In genomic region chr10:29897780-29898363, GRCm38 (mm10) we compare ENCODE assay signal across 10 mouse cellular contexts.
A peak's percentile ranks its signal among the peaks of the same experiment; 100 is the strongest.
DNase-seq lines count a peak whose midpoint lies in the region; ATAC-seq and TF ChIP-seq lines count a peak whose summit lies in the region.
"Had no signal": no experiment of that assay in that cellular context is flagged by ENCODE, and none has a peak within 500 bp of the region (broad histone marks: within the 10 kb centered on the region; RNA-seq: fewer than 3 reads in every experiment).

No protein-coding gene starts in this region.

- no peak overlapping the region for H3K9ac ChIP-seq in neural tube, embryonic 15.5 days (replicated peaks)
- no peak overlapping the region for H3K9ac ChIP-seq in forebrain, postnatal 0 days
- no peak overlapping the region for H3K9ac ChIP-seq in liver, embryonic 12.5 days
- H3K9ac ChIP-seq: liver, postnatal 0 days had no signal

- no peaks in the 10 kb centered on the region for H3K9me3 ChIP-seq in neural tube, embryonic 15.5 days (replicated peaks)
- H3K9me3 ChIP-seq in forebrain, postnatal 0 days (ENCODE audit: low read length): no peaks in the 10 kb centered on the region
- no peaks in the 10 kb centered on the region for H3K9me3 ChIP-seq in liver, embryonic 12.5 days (replicated peaks)

- H3K36me3 ChIP-seq in neural tube, embryonic 15.5 days: no peaks in the 10 kb centered on the region
- no peaks in the 10 kb centered on the region for H3K36me3 ChIP-seq in forebrain, postnatal 0 days (ENCODE audit: insufficient read depth)
- no peaks in the 10 kb centered on the region for H3K36me3 ChIP-seq in liver, embryonic 12.5 days

- H3K27me3 ChIP-seq in neural tube, embryonic 15.5 days (replicated peaks): no peaks in the 10 kb centered on the region
- no peaks in the 10 kb centered on the region for H3K27me3 ChIP-seq in forebrain, postnatal 0 days (ENCODE audit: insufficient read depth, low read length)
- no peaks in the 10 kb centered on the region for H3K27me3 ChIP-seq in liver, embryonic 12.5 days (replicated peaks)

- H3K4me2 ChIP-seq in neural tube, embryonic 15.5 days: no peak overlapping the region
- H3K4me2 ChIP-seq in forebrain, postnatal 0 days (ENCODE audit: low read depth): no peak overlapping the region
- no peak overlapping the region for H3K4me2 ChIP-seq in liver, embryonic 12.5 days

- ATAC-seq in neural tube, embryonic 15.5 days (ENCODE audit: low FRiP score): no peak
- peak; percentile 83 for ATAC-seq in forebrain, postnatal 0 days
- no peak for ATAC-seq in liver, embryonic 12.5 days
- ATAC-seq: liver, postnatal 0 days had no signal

- no peak for TF ChIP-seq CTCF in forebrain, postnatal 0 days (IDR thresholded peaks at IDR 0.05; ENCODE audit: low read depth)

- no peak overlapping the region for H3K27ac ChIP-seq in neural tube, embryonic 15.5 days (replicated peaks)
- H3K27ac ChIP-seq in forebrain, postnatal 0 days (ENCODE audit: low read depth, low read length): no peak overlapping the region
- H3K27ac ChIP-seq in liver, embryonic 12.5 days: no peak overlapping the region

- no peaks in the 10 kb centered on the region for H3K4me1 ChIP-seq in neural tube, embryonic 15.5 days
- no peaks in the 10 kb centered on the region for H3K4me1 ChIP-seq in forebrain, postnatal 0 days (ENCODE audit: insufficient read depth)
- no peaks in the 10 kb centered on the region for H3K4me1 ChIP-seq in liver, embryonic 12.5 days

- 62% methylated on average over 1 of the region's 1 CpGs for WGBS in neural tube, embryonic 15.5 days
- WGBS in forebrain, postnatal 0 days: 25% methylated on average over 1 of the region's 1 CpGs
- 37% methylated on average over 1 of the region's 1 CpGs for WGBS in liver, embryonic 12.5 days (ENCODE audit: insufficient replicate concordance)

- DNase-seq in neural tube, embryonic 10.5 days (ENCODE audit: extremely low spot score, low spot score): peak; percentile 15
- DNase-seq in forebrain, postnatal 0 days: peak; percentile 20
- peak; percentile 10 to 67 for DNase-seq in left cerebral cortex, adult 8-10 months (ENCODE audit: low spot score in 2 of 2)
- no peak for DNase-seq in spleen, adult 12 weeks (ENCODE audit: low spot score)
- DNase-seq in spleen, postnatal 14 days (ENCODE audit: low spot score in 2 of 2): no peak
- DNase-seq: kidney, postnatal 36 days; liver, postnatal 0 days had no signal

- no peak overlapping the region for H3K4me3 ChIP-seq in neural tube, embryonic 15.5 days (replicated peaks)
- no peak overlapping the region for H3K4me3 ChIP-seq in forebrain, postnatal 0 days (ENCODE audit: low read depth, low read length)
- no peak overlapping the region for H3K4me3 ChIP-seq in liver, embryonic 12.5 days
- H3K4me3 ChIP-seq: erythroblast, embryonic 14.5 days had no signal

Comparison
In these comparisons a context has a peak if more than half of its experiments do, and no peak if none do; other contexts are left out.
1. DNase-seq: peak in neural tube, embryonic 10.5 days (single experiment), forebrain, postnatal 0 days (single experiment) and left cerebral cortex, adult 8-10 months (2 of 2); none in spleen, adult 12 weeks (single experiment) and spleen, postnatal 14 days (0 of 2).